Mouse (Mus musculus) brain, embryonic 14.5 days (tissue): ENCODE results near the gene Abcf3.

ENCODE experiments used
- CTCF ChIP-seq: fragments of 200-500 bp; IDR thresholded peaks from 2 replicates; pipeline ENCODE4 v1.5.1; 2012; ENCODE audit warnings: inconsistent platforms, mild to moderate bottlenecking, moderate library complexity, borderline replicate concordance; ENCODE audit not compliant: insufficient read depth, insufficient read length; ENCODE audit errors: extremely low read depth
- POLR2A ChIP-seq: fragments of 200-500 bp; IDR thresholded peaks from 2 replicates; pipeline ENCODE4 v1.6.1; 2012; ENCODE audit warnings: mild to moderate bottlenecking, inconsistent platforms, borderline replicate concordance; ENCODE audit not compliant: poor library complexity, insufficient read depth, insufficient read length, severe bottlenecking; ENCODE audit errors: extremely low read depth

GRCm38 (mm10) chr16:20523886-20524285 lies 24.5 kb upstream of the Abcf3 start:
- TF ChIP-seq CTCF (no peak), POLR2A (no peak)
